Mouse (Mus musculus) megakaryocyte, embryonic 14.5 days (primary cell): ENCODE results near the gene Gimd1. TPM values are rescaled to one million over a fixed set of nuclear protein-coding genes. Genes with fewer than 3 reads are reported as not detected.

ENCODE experiments used
- H3K27me3 ChIP-seq: replicated peaks from 2 replicates; pipeline ENCODE3; 2012; ENCODE audit warnings: inconsistent platforms
- H3K36me3 ChIP-seq: replicated peaks from 2 replicates; pipeline ENCODE3; 2012; ENCODE audit warnings: low read length, inconsistent platforms, mixed read lengths
- H3K4me1 ChIP-seq: 2 replicates; pipeline ENCODE4 v1.6.1; 2012; ENCODE audit warnings: inconsistent platforms
- H3K4me3 ChIP-seq: replicated peaks from 2 replicates; pipeline ENCODE3; 2012; ENCODE audit warnings: moderate library complexity, mild to moderate bottlenecking, inconsistent platforms
- H3K9me3 ChIP-seq: 2 replicates; pipeline ENCODE4 v1.6.1; 2012; ENCODE audit warnings: inconsistent platforms
- FLI1 ChIP-seq: IDR thresholded peaks from 2 replicates; pipeline ENCODE4 v1.6.1; 2012; ENCODE audit warnings: low read length, inconsistent platforms, mixed read lengths
- GATA1 ChIP-seq: IDR thresholded peaks from 3 replicates; pipeline ENCODE4 v1.6.1; 2012; ENCODE audit warnings: mixed read lengths, low read length, inconsistent platforms, borderline replicate concordance
- polyA plus RNA-seq: library from polyadenylated mRNA; stranded (reverse); fragments of >175 nt; gene quantifications from 2 replicates; pipeline ENCODE4 v1.2.3, GENCODE M21; 2012; ENCODE audit warnings: low replicate concordance; ENCODE audit not compliant: insufficient read depth

Gimd1 gene
- not detected in 2 replicates for polyA plus RNA-seq

GRCm38 (mm10) chr3:132629601-132630239 lies at the start of gene Gimd1:
TSS of gene Gimd1 (plus strand) at chr3:132629820.
- H3K27me3 ChIP-seq = no peaks in the 10 kb centered on the region
- no peaks in the 10 kb centered on the region for H3K9me3 ChIP-seq
- no peaks in the 10 kb centered on the region for H3K36me3 ChIP-seq
- no peak within 1 kb of the TSS for H3K4me3 ChIP-seq
- TF ChIP-seq GATA1 (no peak), FLI1 (no peak)
- no peaks in the 10 kb centered on the region for H3K4me1 ChIP-seq

GRCm38 (mm10) chr3:132581198-132581597 lies 48.4 kb upstream of the Gimd1 start:
- no peak overlapping the region for H3K4me3 ChIP-seq
- no peaks in the 10 kb centered on the region for H3K27me3 ChIP-seq
- no peaks in the 10 kb centered on the region for H3K36me3 ChIP-seq
- peaks cover 19% of the 10 kb centered on the region for H3K9me3 ChIP-seq
- TF ChIP-seq GATA1 = no peak
- no peak for TF ChIP-seq FLI1
- H3K4me1 ChIP-seq = no peaks in the 10 kb centered on the region

GRCm38 (mm10) chr3:132582339-132582738 lies 47.3 kb upstream of the Gimd1 start:
- Histone ChIP-seq H3K9me3 (peaks cover 19% of the 10 kb centered on the region), H3K4me3 (no peak overlapping the region), H3K36me3 (no peaks in the 10 kb centered on the region), H3K4me1 (no peaks in the 10 kb centered on the region), H3K27me3 (no peaks in the 10 kb centered on the region)
- TF ChIP-seq GATA1 (no peak), FLI1 (no peak)

- Histone ChIP-seq H3K4me1 (no peaks in the 10 kb centered on the region), H3K27me3 (no peaks in the 10 kb centered on the region), H3K9me3 (peaks cover 19% of the 10 kb centered on the region), H3K4me3 (no peak overlapping the region), H3K36me3 (no peaks in the 10 kb centered on the region)
- TF ChIP-seq FLI1 (no peak), GATA1 (no peak)
Measured at GRCm38 (mm10) chr3:132585122-132585972, 44.3 kb upstream of the Gimd1 start.

- TF ChIP-seq FLI1 (no peak), GATA1 (no peak)
- peaks cover 3% of the 10 kb centered on the region; the same call in 1 of the 2 replicates for H3K9me3 ChIP-seq
- no peaks in the 10 kb centered on the region for H3K27me3 ChIP-seq
Measured at GRCm38 (mm10) chr3:132588146-132588545, 41.5 kb upstream of the Gimd1 start.

GRCm38 (mm10) chr3:132590010-132590409 lies 39.6 kb upstream of the Gimd1 start:
- H3K9me3 ChIP-seq = no peaks in the 10 kb centered on the region
- no peak for TF ChIP-seq GATA1
- TF ChIP-seq FLI1 = no peak
- H3K36me3 ChIP-seq = no peaks in the 10 kb centered on the region
- H3K4me1 ChIP-seq = no peaks in the 10 kb centered on the region
- H3K27me3 ChIP-seq = no peaks in the 10 kb centered on the region
- no peak overlapping the region for H3K4me3 ChIP-seq

More at GRCm38 (mm10) chr3:132588146-132588545, 41.5 kb upstream of the Gimd1 start:
- Histone ChIP-seq H3K36me3 (no peaks in the 10 kb centered on the region), H3K4me3 (no peak overlapping the region), H3K4me1 (no peaks in the 10 kb centered on the region)

- no peaks in the 10 kb centered on the region for H3K4me1 ChIP-seq
- H3K4me3 ChIP-seq = no peak overlapping the region
- H3K9me3 ChIP-seq = no peaks in the 10 kb centered on the region
- H3K27me3 ChIP-seq = no peaks in the 10 kb centered on the region
- TF ChIP-seq GATA1 = no peak
- TF ChIP-seq FLI1 = no peak
- H3K36me3 ChIP-seq = no peaks in the 10 kb centered on the region
Measured at GRCm38 (mm10) chr3:132590604-132591003, 39.0 kb upstream of the Gimd1 start.

- Histone ChIP-seq H3K36me3 (no peaks in the 10 kb centered on the region), H3K9me3 (no peaks in the 10 kb centered on the region), H3K4me3 (no peak overlapping the region), H3K4me1 (no peaks in the 10 kb centered on the region), H3K27me3 (no peaks in the 10 kb centered on the region)
- TF ChIP-seq GATA1 (no peak), FLI1 (no peak)
Measured at GRCm38 (mm10) chr3:132628741-132629140, 879 bp upstream of the Gimd1 start.

- TF ChIP-seq GATA1 (no peak), FLI1 (no peak)
- Histone ChIP-seq H3K4me1 (no peaks in the 10 kb centered on the region), H3K4me3 (no peak overlapping the region)
Measured at GRCm38 (mm10) chr3:132633261-132633660, 3.6 kb downstream of the Gimd1 start.

GRCm38 (mm10) chr3:132637080-132637479 lies 7.5 kb downstream of the Gimd1 start:
- H3K4me1 ChIP-seq = no peaks in the 10 kb centered on the region
- H3K4me3 ChIP-seq = no peak overlapping the region
- no peaks in the 10 kb centered on the region for H3K27me3 ChIP-seq
- H3K36me3 ChIP-seq = no peaks in the 10 kb centered on the region
- TF ChIP-seq GATA1 (no peak), FLI1 (no peak)
- H3K9me3 ChIP-seq = no peaks in the 10 kb centered on the region; the same call in 1 of the 2 replicates

More at GRCm38 (mm10) chr3:132633261-132633660, 3.6 kb downstream of the Gimd1 start:
- no peaks in the 10 kb centered on the region for H3K36me3 ChIP-seq
- H3K9me3 ChIP-seq = no peaks in the 10 kb centered on the region
- no peaks in the 10 kb centered on the region for H3K27me3 ChIP-seq
